In the genomic region with DNA sequence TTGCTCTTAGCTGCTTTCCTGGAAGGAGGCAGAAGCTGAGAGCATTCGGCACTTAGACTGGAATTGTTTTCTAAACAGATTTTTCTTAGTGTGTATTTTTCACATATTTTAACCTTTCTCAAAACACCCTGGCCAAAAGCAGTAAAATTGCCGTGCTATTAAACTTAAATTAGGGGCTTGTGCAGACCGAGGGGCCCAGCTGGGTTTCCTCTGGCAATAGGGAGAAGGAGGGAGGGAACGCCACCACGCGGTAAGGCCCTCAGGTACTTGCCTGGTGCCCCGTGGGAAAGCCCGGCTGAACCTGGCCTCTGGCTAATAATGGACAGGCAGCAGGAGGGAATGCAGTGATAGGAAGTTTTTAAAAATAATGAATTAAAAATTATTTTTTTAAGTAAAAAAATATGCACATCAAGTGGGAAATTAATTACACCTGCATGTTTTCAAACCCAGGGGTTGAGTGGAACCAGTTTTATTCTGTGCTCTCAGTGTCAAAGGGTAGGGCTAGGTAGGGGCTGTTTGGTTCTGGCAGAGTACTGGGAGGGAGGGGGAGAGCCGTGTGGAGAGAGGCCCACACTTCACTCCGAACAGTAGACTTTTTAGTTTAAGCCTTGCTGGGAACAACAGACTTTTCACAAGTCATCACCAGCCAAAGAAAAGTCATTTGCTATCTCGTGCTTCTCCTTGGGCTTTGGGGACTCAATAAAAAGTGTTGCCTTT, we compare ENCODE assay signal across 14 mouse cellular contexts.
DNase-seq lines count a peak whose midpoint lies in the region; ATAC-seq lines count a peak whose summit lies in the region.
"Had no signal": no experiment of that assay in that cellular context is flagged by ENCODE, and none has a peak within 500 bp of the region (broad histone marks: within the 10 kb centered on the region; RNA-seq: fewer than 3 reads in every experiment).

No protein-coding gene starts in this region.

- H3K36me3 ChIP-seq in kidney, embryonic 15.5 days = no peaks in the 10 kb centered on the region
- no peaks in the 10 kb centered on the region for H3K36me3 ChIP-seq in neural tube, embryonic 13.5 days
- no peaks in the 10 kb centered on the region for H3K36me3 ChIP-seq in neural tube, embryonic 15.5 days
- H3K36me3 ChIP-seq in limb, embryonic 10.5 days = no peaks in the 10 kb centered on the region
- H3K36me3 ChIP-seq: heart, embryonic 10.5 days; hindbrain, embryonic 15.5 days had no signal

- no peaks in the 10 kb centered on the region for H3K27me3 ChIP-seq in kidney, embryonic 15.5 days
- no peaks in the 10 kb centered on the region for H3K27me3 ChIP-seq in neural tube, embryonic 13.5 days
- H3K27me3 ChIP-seq in neural tube, embryonic 15.5 days (replicated peaks) = no peaks in the 10 kb centered on the region
- 0 out of 2 replicates have a peak, but pooled peaks cover 4% of the 10 kb centered on the region for H3K27me3 ChIP-seq in limb, embryonic 10.5 days (ENCODE audit: low read depth, poor library complexity, severe bottlenecking)
- H3K27me3 ChIP-seq: hindbrain, embryonic 15.5 days had no signal

- H3K9me3 ChIP-seq in kidney, embryonic 15.5 days (replicated peaks) = no peaks in the 10 kb centered on the region
- no peaks in the 10 kb centered on the region for H3K9me3 ChIP-seq in neural tube, embryonic 13.5 days
- no peaks in the 10 kb centered on the region for H3K9me3 ChIP-seq in neural tube, embryonic 15.5 days (replicated peaks)
- no peaks in the 10 kb centered on the region for H3K9me3 ChIP-seq in limb, embryonic 10.5 days (replicated peaks)
- H3K9me3 ChIP-seq: heart, embryonic 10.5 days; hindbrain, embryonic 15.5 days had no signal

- H3K4me3 ChIP-seq in kidney, embryonic 15.5 days (replicated peaks) = no peak overlapping the region
- H3K4me3 ChIP-seq in neural tube, embryonic 13.5 days = no peak overlapping the region
- no peak overlapping the region for H3K4me3 ChIP-seq in neural tube, embryonic 15.5 days (replicated peaks)
- H3K4me3 ChIP-seq in limb, embryonic 10.5 days = no peak overlapping the region
- H3K4me3 ChIP-seq: heart, embryonic 10.5 days; hindbrain, embryonic 15.5 days had no signal

- H3K9ac ChIP-seq in kidney, embryonic 15.5 days = no peak overlapping the region
- no peak overlapping the region for H3K9ac ChIP-seq in neural tube, embryonic 13.5 days
- H3K9ac ChIP-seq in neural tube, embryonic 15.5 days (replicated peaks) = no peak overlapping the region
- H3K9ac ChIP-seq: hindbrain, embryonic 15.5 days had no signal

- no peak for DNase-seq in kidney, adult 11 months
- DNase-seq in limb, embryonic 10.5 days (ENCODE audit: low spot score) = peak; percentile 58
- DNase-seq in lung, adult 18-20 months = no peak
- DNase-seq: adrenal gland, postnatal 25 days; cerebellum, adult 8-10 months; gastrocnemius, postnatal 25 days; heart, postnatal 14 days; right cerebral cortex, postnatal 25 days had no signal

- no peak overlapping the region for H3K4me2 ChIP-seq in kidney, embryonic 15.5 days
- H3K4me2 ChIP-seq in neural tube, embryonic 13.5 days = no peak overlapping the region
- no peak overlapping the region for H3K4me2 ChIP-seq in neural tube, embryonic 15.5 days
- H3K4me2 ChIP-seq: hindbrain, embryonic 15.5 days had no signal

- no peak for ATAC-seq in kidney, embryonic 15.5 days (replicated peaks; ENCODE audit: low FRiP score)
- no peak for ATAC-seq in neural tube, embryonic 13.5 days (ENCODE audit: low read depth)
- ATAC-seq in neural tube, embryonic 15.5 days (ENCODE audit: low FRiP score) = no peak
- ATAC-seq in erythroid progenitor cell, adult 5-6 weeks (replicated peaks; ENCODE audit: low FRiP score, poor library complexity, severe bottlenecking) = no peak

- peaks cover 57% of the 10 kb centered on the region for H3K4me1 ChIP-seq in kidney, embryonic 15.5 days
- peaks cover 47% of the 10 kb centered on the region for H3K4me1 ChIP-seq in neural tube, embryonic 13.5 days (replicated peaks)
- H3K4me1 ChIP-seq in neural tube, embryonic 15.5 days = peaks cover 33% of the 10 kb centered on the region
- H3K4me1 ChIP-seq in limb, embryonic 10.5 days = peaks cover 52% of the 10 kb centered on the region

- peak overlapping the region; percentile 81 for H3K27ac ChIP-seq in kidney, embryonic 15.5 days
- peak overlapping the region; percentile 56; the same call in 1 of the 2 replicates for H3K27ac ChIP-seq in neural tube, embryonic 13.5 days (replicated peaks)
- no peak overlapping the region for H3K27ac ChIP-seq in neural tube, embryonic 15.5 days (replicated peaks)
- H3K27ac ChIP-seq in limb, embryonic 10.5 days = peak overlapping the region; percentile 65
- H3K27ac ChIP-seq: heart, embryonic 10.5 days; hindbrain, embryonic 15.5 days had no signal

- WGBS in kidney, embryonic 15.5 days = 20% methylated on average over 11 of the region's 11 CpGs
- WGBS in neural tube, embryonic 13.5 days = 18% methylated on average over 11 of the region's 11 CpGs
- WGBS in neural tube, embryonic 15.5 days = 22% methylated on average over 11 of the region's 11 CpGs
- WGBS in limb, embryonic 10.5 days = 29% methylated on average over 11 of the region's 11 CpGs
